Mouse (Mus musculus) limb, embryonic 15.5 days (tissue): ENCODE measurements at regions not wholly inside any gene's neighbourhood (a gene's known extent, or its start where the extent isn't known, plus 50 kb on each side); places are given as distances from the start of the nearest gene placed in this dataset.

Source experiments
- ATAC-seq: fragments of 200-750 bp; cut with Nextera tagmentation; 2 replicates; pipeline ENCODE4 v1.8.0; 2017; ENCODE audit warnings: low read depth, moderate TSS enrichment; ENCODE audit not compliant: insufficient number of reproducible peaks, low FRiP score, low TSS enrichment
- H3K27ac ChIP-seq: fragments of 300-500 bp; sonication (generic); 2 replicates; pipeline ENCODE4 v1.5.1; 2015; ENCODE audit warnings: moderate library complexity, mild to moderate bottlenecking, inconsistent platforms
- H3K27me3 ChIP-seq: fragments of 300-500 bp; sonication (generic); 2 replicates; pipeline ENCODE4 v1.6.1; 2015; ENCODE audit warnings: inconsistent platforms
- H3K36me3 ChIP-seq: fragments of 300-500 bp; sonication (generic); 2 replicates; pipeline ENCODE4 v1.6.1; 2015; ENCODE audit warnings: inconsistent platforms
- H3K4me1 ChIP-seq: fragments of 300-500 bp; sonication (generic); 2 replicates; pipeline ENCODE4 v1.6.1; 2015; ENCODE audit warnings: inconsistent platforms
- H3K4me2 ChIP-seq: fragments of 300-500 bp; sonication (generic); 2 replicates; pipeline ENCODE4 v1.6.1; 2015; ENCODE audit warnings: mild to moderate bottlenecking, inconsistent platforms
- H3K4me3 ChIP-seq: fragments of 300-500 bp; sonication (generic); 2 replicates; pipeline ENCODE4 v1.5.1; 2015; ENCODE audit warnings: mild to moderate bottlenecking, inconsistent platforms
- H3K9ac ChIP-seq: fragments of 300-500 bp; sonication (generic); 2 replicates; pipeline ENCODE4 v1.6.1; 2015; ENCODE audit warnings: inconsistent platforms
- H3K9me3 ChIP-seq: fragments of 300-500 bp; sonication (generic); 2 replicates; pipeline ENCODE4 v1.6.1; 2016; ENCODE audit warnings: inconsistent platforms
- WGBS: fragments of 180-500 bp; shearing (Covaris S2); methylation state at CpG from one replicate; pipeline ENCODE4 v1.1.7; 2015; 5-methylcytosine and 5-hydroxymethylcytosine counted together

DNA sequence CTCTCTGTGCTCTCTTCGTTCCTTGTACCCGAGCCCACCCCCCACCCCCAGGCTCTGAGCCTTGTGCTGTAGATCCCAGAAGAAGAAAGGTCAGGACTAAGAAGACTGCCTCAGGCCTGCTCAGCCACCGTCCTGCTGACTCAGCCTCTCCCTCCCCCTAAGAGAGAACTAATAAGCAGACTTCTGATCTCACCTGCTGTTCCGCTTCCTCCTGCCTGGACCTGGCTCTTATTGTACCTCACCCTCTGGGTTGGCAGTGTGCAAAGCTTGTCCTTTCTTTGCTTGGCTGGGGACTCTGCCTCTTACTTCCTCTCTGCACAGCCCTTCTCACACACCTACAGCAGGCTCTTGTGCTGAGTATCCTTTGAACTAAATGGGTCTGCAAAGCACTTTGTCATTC is 91.3 kb upstream of the Serbp1 start:
- no peak overlapping the region for H3K4me2 ChIP-seq
- no peaks in the 10 kb centered on the region for H3K27me3 ChIP-seq
- H3K9ac ChIP-seq: no peak overlapping the region
- no peak for ATAC-seq
- H3K27ac ChIP-seq: no peak overlapping the region
- no peaks in the 10 kb centered on the region; the same call in 1 of the 2 replicates for H3K4me1 ChIP-seq
- no peaks in the 10 kb centered on the region for H3K36me3 ChIP-seq
- no peaks in the 10 kb centered on the region for H3K9me3 ChIP-seq
- 14% methylated on average over 4 of the region's 4 CpGs for WGBS
- no peak overlapping the region for H3K4me3 ChIP-seq

DNA sequence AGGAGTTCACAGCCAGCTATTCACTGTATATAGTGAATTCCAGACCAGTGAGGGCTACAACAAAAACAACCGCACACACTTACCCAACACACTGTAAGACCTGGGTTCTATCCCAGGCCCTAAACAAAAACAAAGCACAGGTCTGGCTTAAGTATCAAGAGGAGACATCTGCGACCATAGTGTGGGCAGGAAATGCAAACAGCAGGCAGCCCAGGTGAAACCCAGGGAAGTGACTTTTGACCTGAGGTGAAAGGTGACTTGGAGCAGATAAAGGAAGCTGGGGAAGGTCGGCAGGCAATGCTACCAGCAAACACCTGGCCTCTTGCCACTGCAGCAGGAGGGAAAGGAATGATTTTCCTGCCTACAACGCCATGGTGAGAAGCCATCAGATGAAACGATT is 92.0 kb upstream of the Serbp1 start:
- WGBS: 23% methylated on average over 5 of the region's 5 CpGs

DNA sequence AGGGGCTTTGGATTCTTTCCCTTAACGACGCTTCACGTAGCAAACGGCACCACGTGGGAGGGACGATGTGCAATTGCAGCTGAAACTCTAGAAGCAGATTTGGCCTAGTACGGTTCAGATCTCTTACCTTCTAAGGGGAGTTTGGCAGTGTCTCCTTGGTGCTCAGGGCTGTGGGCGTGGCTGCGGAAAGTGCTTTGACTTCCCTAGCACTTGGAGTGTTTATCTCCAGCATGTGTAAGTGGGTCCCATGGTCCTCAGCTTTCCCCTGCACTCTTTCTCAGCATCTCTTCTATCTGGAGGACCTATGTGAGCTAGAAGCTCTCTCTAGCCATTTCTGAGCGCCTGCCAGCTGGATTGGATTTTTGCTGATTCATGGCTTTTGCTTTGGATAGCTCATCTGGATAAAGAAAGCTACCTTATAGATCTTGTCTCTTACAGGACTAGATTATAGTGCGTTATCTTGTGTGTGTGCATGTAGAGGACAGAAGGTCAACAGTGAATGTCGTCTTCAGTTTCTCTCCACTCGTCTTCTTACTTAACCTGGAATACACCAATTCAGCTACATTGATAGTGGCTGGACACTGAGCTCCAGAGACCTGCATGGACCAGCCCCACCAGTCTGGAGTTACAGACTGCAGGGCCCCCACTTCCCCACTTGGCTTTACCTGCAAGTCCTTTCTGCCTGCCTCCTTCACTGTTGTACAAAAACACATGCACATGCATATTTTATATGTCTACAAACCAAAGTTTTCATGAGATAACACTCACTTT is 92.8 kb upstream of the Serbp1 start:
- Histone ChIP-seq H3K4me1 (no peaks in the 10 kb centered on the region; the same call in 1 of the 2 replicates), H3K9ac (no peak overlapping the region), H3K36me3 (no peaks in the 10 kb centered on the region), H3K4me2 (no peak overlapping the region), H3K4me3 (no peak overlapping the region), H3K27me3 (no peaks in the 10 kb centered on the region), H3K9me3 (no peaks in the 10 kb centered on the region), H3K27ac (no peak overlapping the region)
- WGBS: 48% methylated on average over 13 of the region's 13 CpGs
- ATAC-seq: no peak

More for the DNA sequence above, 92.0 kb upstream of the Serbp1 start:
- Histone ChIP-seq H3K27ac (no peak overlapping the region), H3K4me3 (no peak overlapping the region), H3K9me3 (no peaks in the 10 kb centered on the region), H3K9ac (no peak overlapping the region), H3K27me3 (no peaks in the 10 kb centered on the region), H3K36me3 (no peaks in the 10 kb centered on the region), H3K4me2 (no peak overlapping the region), H3K4me1 (no peaks in the 10 kb centered on the region; the same call in 1 of the 2 replicates)
- ATAC-seq: no peak

DNA sequence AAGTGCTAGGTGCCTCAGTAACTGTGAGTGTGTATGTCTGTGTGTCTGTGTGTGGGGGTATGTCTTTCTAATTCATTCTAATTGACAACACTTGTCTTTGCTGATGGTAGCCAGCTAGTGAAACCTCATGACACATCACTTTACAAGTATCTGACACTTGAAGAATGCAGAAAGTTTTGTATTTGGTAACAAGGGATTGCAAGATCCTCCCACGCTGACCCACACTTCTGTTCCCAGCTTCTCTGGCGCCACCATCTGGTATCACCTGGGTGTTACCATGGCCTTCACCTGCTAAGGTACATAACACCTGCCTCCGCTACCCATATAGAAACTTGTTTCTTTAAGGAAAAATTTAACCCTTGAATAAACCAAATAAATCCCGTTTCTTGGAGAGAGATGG is 95.8 kb upstream of the Serbp1 start:
- Histone ChIP-seq H3K9me3 (no peaks in the 10 kb centered on the region), H3K27me3 (no peaks in the 10 kb centered on the region), H3K36me3 (no peaks in the 10 kb centered on the region), H3K4me3 (no peak overlapping the region), H3K4me2 (no peak overlapping the region), H3K4me1 (peaks cover 6% of the 10 kb centered on the region; the same call in 1 of the 2 replicates), H3K9ac (no peak overlapping the region), H3K27ac (no peak overlapping the region)
- ATAC-seq: no peak
- 30% methylated on average over 4 of the region's 4 CpGs for WGBS

DNA sequence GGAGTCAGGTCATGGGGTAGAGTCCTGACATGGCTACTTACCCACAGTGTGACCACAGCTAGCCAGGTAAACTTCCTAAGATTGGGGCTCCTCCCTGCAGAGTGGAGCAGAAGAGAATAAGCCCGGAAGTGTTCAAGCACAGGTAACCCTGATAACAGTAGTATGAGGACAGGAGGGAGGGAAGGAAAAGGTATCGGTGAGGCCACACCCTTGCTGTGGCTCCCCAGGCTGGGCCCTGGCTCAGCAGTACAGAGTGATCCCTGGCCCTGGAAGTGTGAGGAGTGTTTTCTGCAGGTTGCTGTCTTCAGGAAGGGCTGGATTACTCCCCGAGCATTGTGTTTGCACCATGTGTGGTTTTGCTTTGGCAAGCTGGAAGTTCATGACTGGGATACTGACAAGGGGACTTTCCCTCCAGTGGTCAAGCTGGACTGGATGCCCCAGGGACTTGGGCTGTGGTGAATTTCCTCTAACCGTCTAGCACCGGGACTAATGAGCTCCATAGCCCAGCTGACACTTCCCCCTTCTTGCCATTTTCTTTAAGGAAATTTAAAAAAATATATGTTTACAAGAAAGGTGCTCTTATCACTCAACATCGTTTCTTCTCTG is 97.2 kb upstream of the Serbp1 start:
- no peak for ATAC-seq
- no peaks in the 10 kb centered on the region for H3K36me3 ChIP-seq
- WGBS: 62% methylated on average over 6 of the region's 6 CpGs
- no peak overlapping the region for H3K4me3 ChIP-seq
- H3K9me3 ChIP-seq: no peaks in the 10 kb centered on the region
- H3K4me1 ChIP-seq: peaks cover 6% of the 10 kb centered on the region; the same call in 1 of the 2 replicates
- no peaks in the 10 kb centered on the region for H3K27me3 ChIP-seq
- H3K4me2 ChIP-seq: no peak overlapping the region
- H3K9ac ChIP-seq: no peak overlapping the region
- no peak overlapping the region for H3K27ac ChIP-seq

GRCm38 (mm10) chr6:67139012-67139375 is 99.0 kb upstream of the Serbp1 start:
- H3K4me1 ChIP-seq: peaks cover 13% of the 10 kb centered on the region; the same call in 1 of the 2 replicates
- H3K27me3 ChIP-seq: no peaks in the 10 kb centered on the region
- no peak overlapping the region for H3K4me2 ChIP-seq
- H3K9ac ChIP-seq: no peak overlapping the region
- ATAC-seq: no peak
- WGBS: 78% methylated on average over 3 of the region's 3 CpGs
- no peaks in the 10 kb centered on the region for H3K36me3 ChIP-seq
- no peaks in the 10 kb centered on the region for H3K9me3 ChIP-seq
- H3K4me3 ChIP-seq: no peak overlapping the region
- no peak overlapping the region for H3K27ac ChIP-seq

DNA sequence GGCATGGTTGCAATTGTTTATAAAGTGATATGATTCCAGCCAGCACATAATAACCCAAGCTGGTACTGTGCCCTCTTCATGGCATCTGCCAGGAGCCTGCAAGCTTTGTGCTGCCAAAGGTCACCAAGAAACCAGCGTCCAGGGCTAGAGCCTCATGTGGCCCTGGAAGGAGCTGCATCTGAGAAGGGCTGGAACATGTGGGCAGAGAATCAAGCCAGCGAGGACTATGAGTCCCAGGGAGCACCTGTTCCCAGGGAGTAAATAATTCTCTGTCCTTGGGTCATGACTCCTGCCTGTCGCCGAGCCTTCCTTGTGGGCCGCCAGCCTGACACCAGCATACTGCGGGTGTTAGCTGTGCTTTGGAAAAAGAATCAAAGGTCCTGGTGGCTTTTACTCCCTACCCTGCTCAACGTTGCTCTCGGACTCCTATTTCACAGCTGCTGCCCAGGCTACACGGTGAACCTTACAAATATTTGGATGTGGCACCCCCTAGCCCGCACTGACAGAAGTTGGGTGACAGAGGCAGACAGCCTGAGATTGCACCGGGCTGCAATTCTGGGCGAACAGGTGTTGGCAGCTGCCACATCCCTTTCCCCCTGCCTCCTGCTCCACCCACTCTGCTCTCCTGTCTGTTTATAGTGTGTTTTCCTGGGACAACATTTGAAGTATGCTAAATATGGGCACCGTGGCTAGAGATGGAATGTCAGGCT is 99.5 kb upstream of the Serbp1 start:
- no peaks in the 10 kb centered on the region for H3K27me3 ChIP-seq
- peak; percentile 62 for ATAC-seq
- no peak overlapping the region for H3K4me2 ChIP-seq
- H3K4me1 ChIP-seq: peaks cover 13% of the 10 kb centered on the region; the same call in 1 of the 2 replicates
- H3K4me3 ChIP-seq: no peak overlapping the region
- no peak overlapping the region for H3K27ac ChIP-seq
- H3K9me3 ChIP-seq: no peaks in the 10 kb centered on the region
- 51% methylated on average over 13 of the region's 13 CpGs for WGBS
- H3K9ac ChIP-seq: no peak overlapping the region
- no peaks in the 10 kb centered on the region for H3K36me3 ChIP-seq

GRCm38 (mm10) chr6:67137482-67137881 is 100.2 kb upstream of the Gadd45a start:
- ATAC-seq: no peak
- Histone ChIP-seq H3K36me3 (no peaks in the 10 kb centered on the region), H3K27ac (no peak overlapping the region), H3K4me2 (no peak overlapping the region), H3K9me3 (no peaks in the 10 kb centered on the region), H3K4me3 (no peak overlapping the region), H3K27me3 (no peaks in the 10 kb centered on the region), H3K9ac (no peak overlapping the region), H3K4me1 (peaks cover 13% of the 10 kb centered on the region; the same call in 1 of the 2 replicates)
- WGBS: 72% methylated on average over 4 of the region's 4 CpGs

DNA sequence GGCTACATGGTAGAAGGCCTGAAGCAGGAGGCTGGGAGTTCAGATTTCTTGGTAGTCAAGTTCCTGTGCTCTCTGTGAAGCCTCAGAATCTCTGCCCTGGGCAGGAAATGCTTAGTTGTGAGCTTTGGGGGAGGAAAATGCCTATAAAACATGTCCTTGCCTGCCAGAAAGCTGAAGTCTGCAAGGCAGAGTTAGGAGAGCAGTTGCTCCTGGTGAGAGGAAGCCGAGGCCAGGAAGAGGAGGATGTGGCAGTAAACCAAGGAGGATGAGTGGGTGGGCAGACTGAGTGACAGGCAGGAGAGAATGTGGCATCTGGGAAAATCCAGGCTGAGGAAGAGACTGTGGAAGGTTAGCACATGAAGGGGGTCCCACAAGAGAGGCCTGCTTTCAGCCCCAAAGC is 97.7 kb upstream of the Gadd45a start:
- Histone ChIP-seq H3K9me3 (no peaks in the 10 kb centered on the region), H3K4me3 (no peak overlapping the region), H3K36me3 (no peaks in the 10 kb centered on the region), H3K9ac (no peak overlapping the region), H3K27me3 (no peaks in the 10 kb centered on the region), H3K27ac (peak overlapping the region; percentile 48), H3K4me2 (no peak overlapping the region), H3K4me1 (peaks cover 19% of the 10 kb centered on the region; the same call in 1 of the 2 replicates)
- WGBS: 5% methylated on average over 1 of the region's 1 CpGs
- ATAC-seq: no peak

- no peaks in the 10 kb centered on the region for H3K9me3 ChIP-seq
- no peak overlapping the region for H3K9ac ChIP-seq
- H3K27ac ChIP-seq: no peak overlapping the region
- no peak overlapping the region for H3K4me2 ChIP-seq
- no peaks in the 10 kb centered on the region for H3K27me3 ChIP-seq
- no peak for ATAC-seq
- WGBS: 65% methylated on average over 11 of the region's 11 CpGs
- no peaks in the 10 kb centered on the region for H3K36me3 ChIP-seq
- H3K4me3 ChIP-seq: no peak overlapping the region
- peaks cover 27% of the 10 kb centered on the region for H3K4me1 ChIP-seq
Measured at GRCm38 (mm10) chr6:67130540-67131301, 93.5 kb upstream of the Gadd45a start.

GRCm38 (mm10) chr6:67129626-67130025 is 92.4 kb upstream of the Gadd45a start:
- ATAC-seq: no peak
- Histone ChIP-seq H3K4me1 (peaks cover 20% of the 10 kb centered on the region), H3K9ac (no peak overlapping the region), H3K27ac (no peak overlapping the region), H3K4me2 (no peak overlapping the region), H3K9me3 (no peaks in the 10 kb centered on the region), H3K4me3 (no peak overlapping the region), H3K27me3 (no peaks in the 10 kb centered on the region), H3K36me3 (no peaks in the 10 kb centered on the region)
- 87% methylated on average over 10 of the region's 10 CpGs for WGBS
